Mouse (Mus musculus) forebrain, embryonic 15.5 days (tissue): ENCODE measurements around the gene Eif3i. TPM values are rescaled to one million over a fixed set of nuclear protein-coding genes. Genes with fewer than 3 reads are reported as not detected.
A peak's percentile ranks its signal among the peaks of the same experiment; 100 is the strongest.

ENCODE experiments used
- ATAC-seq: fragments of 200-750 bp; cut with Nextera tagmentation; replicated peaks from 2 replicates; pipeline ENCODE4 v1.8.0; 2017; ENCODE audit warnings: mild to moderate bottlenecking, moderate TSS enrichment, moderate library complexity
- H3K27ac ChIP-seq: fragments of 300-500 bp; sonication (generic); replicated peaks from 2 replicates; pipeline ENCODE4 v1.5.1; 2015; ENCODE audit warnings: mild to moderate bottlenecking, inconsistent platforms
- H3K27me3 ChIP-seq: fragments of 300-500 bp; sonication (generic); 2 replicates; pipeline ENCODE4 v1.6.1; 2015; ENCODE audit warnings: inconsistent platforms
- H3K36me3 ChIP-seq: fragments of 300-500 bp; sonication (generic); 2 replicates; pipeline ENCODE4 v1.6.1; 2015; ENCODE audit warnings: mild to moderate bottlenecking, inconsistent platforms
- H3K4me1 ChIP-seq: fragments of 300-500 bp; sonication (generic); 2 replicates; pipeline ENCODE4 v1.6.1; 2015; ENCODE audit warnings: inconsistent platforms
- H3K4me2 ChIP-seq: fragments of 300-500 bp; sonication (generic); replicated peaks from 2 replicates; pipeline ENCODE4 v1.6.1; 2015; ENCODE audit warnings: mild to moderate bottlenecking, inconsistent platforms
- H3K4me3 ChIP-seq: fragments of 300-500 bp; sonication (generic); 2 replicates; pipeline ENCODE4 v1.5.1; 2015; ENCODE audit warnings: mild to moderate bottlenecking, inconsistent platforms
- H3K9ac ChIP-seq: fragments of 300-500 bp; sonication (generic); replicated peaks from 2 replicates; pipeline ENCODE4 v1.6.1; 2015; ENCODE audit warnings: mild to moderate bottlenecking, inconsistent platforms
- H3K9me3 ChIP-seq: fragments of 300-500 bp; sonication (generic); 2 replicates; pipeline ENCODE4 v1.6.1; 2016; ENCODE audit warnings: inconsistent platforms
- WGBS: fragments of 180-500 bp; shearing (Covaris S2); methylation state at CpG from one replicate; pipeline ENCODE4 v1.1.7; 2015; ENCODE audit warnings: mixed read lengths; 5-methylcytosine and 5-hydroxymethylcytosine counted together
- polyA plus RNA-seq: library from polyadenylated mRNA; unstranded; fragments of >200 nt; fragmentation: Nextera tagmentation; extraction: Ambion mirVana; gene quantifications from 2 replicates; pipeline ENCODE4 v1.2.1, GENCODE M21; 2015

The Eif3i gene
- 223 and 225 TPM in 2 replicates for polyA plus RNA-seq

- Histone ChIP-seq H3K9ac (peak within 1 kb of the TSS; percentile 84), H3K4me1 (peaks cover 34% of the 10 kb centered on the region), H3K9me3 (no peaks in the 10 kb centered on the region), H3K27ac (peak within 1 kb of the TSS; percentile 70), H3K4me3 (peak within 1 kb of the TSS; percentile 83), H3K4me2 (peak within 1 kb of the TSS; percentile 76), H3K36me3 (peaks cover 30% of the 10 kb centered on the region), H3K27me3 (no peaks in the 10 kb centered on the region)
- peak; percentile 95 for ATAC-seq
- under 1% methylated on average over 74 of the region's 74 CpGs for WGBS
Measured at GRCm38 (mm10) chr4:129600233-129601158, at the start of gene Eif3i, which contains the start of gene Tmem234. Gene Eif3i, minus strand, starts transcription at chr4:129600648. Gene Tmem234, plus strand, starts transcription at chr4:129600668.

GRCm38 (mm10) chr4:129648656-129649055 lies 48.2 kb upstream of the Eif3i start:
- Histone ChIP-seq H3K4me3 (no peak overlapping the region), H3K36me3 (peaks cover 79% of the 10 kb centered on the region), H3K27me3 (no peaks in the 10 kb centered on the region), H3K9ac (no peak overlapping the region), H3K27ac (no peak overlapping the region), H3K9me3 (no peaks in the 10 kb centered on the region), H3K4me2 (no peak overlapping the region), H3K4me1 (no peaks in the 10 kb centered on the region)
- ATAC-seq = no peak
- WGBS = 95% methylated on average over 1 of the region's 1 CpGs

- Histone ChIP-seq H3K9me3 (no peaks in the 10 kb centered on the region), H3K4me3 (no peak overlapping the region), H3K9ac (no peak overlapping the region), H3K27me3 (no peaks in the 10 kb centered on the region), H3K4me2 (no peak overlapping the region), H3K4me1 (peaks cover 9% of the 10 kb centered on the region), H3K36me3 (peaks cover 49% of the 10 kb centered on the region), H3K27ac (no peak overlapping the region)
- no peak for ATAC-seq
- 92% methylated on average over 6 of the region's 6 CpGs for WGBS
Measured at GRCm38 (mm10) chr4:129645204-129645603, 44.8 kb upstream of the Eif3i start.

- Histone ChIP-seq H3K4me2 (peak overlapping the region; percentile 90), H3K9me3 (no peaks in the 10 kb centered on the region), H3K27ac (peak overlapping the region; percentile 8), H3K4me3 (peak overlapping the region; percentile 66), H3K36me3 (peaks cover 39% of the 10 kb centered on the region), H3K4me1 (peaks cover 38% of the 10 kb centered on the region), H3K9ac (no peak overlapping the region), H3K27me3 (no peaks in the 10 kb centered on the region)
- no peak for ATAC-seq
- 38% methylated on average over 5 of the region's 5 CpGs for WGBS
Measured at GRCm38 (mm10) chr4:129641756-129642155, 41.3 kb upstream of the Eif3i start.

DNA sequence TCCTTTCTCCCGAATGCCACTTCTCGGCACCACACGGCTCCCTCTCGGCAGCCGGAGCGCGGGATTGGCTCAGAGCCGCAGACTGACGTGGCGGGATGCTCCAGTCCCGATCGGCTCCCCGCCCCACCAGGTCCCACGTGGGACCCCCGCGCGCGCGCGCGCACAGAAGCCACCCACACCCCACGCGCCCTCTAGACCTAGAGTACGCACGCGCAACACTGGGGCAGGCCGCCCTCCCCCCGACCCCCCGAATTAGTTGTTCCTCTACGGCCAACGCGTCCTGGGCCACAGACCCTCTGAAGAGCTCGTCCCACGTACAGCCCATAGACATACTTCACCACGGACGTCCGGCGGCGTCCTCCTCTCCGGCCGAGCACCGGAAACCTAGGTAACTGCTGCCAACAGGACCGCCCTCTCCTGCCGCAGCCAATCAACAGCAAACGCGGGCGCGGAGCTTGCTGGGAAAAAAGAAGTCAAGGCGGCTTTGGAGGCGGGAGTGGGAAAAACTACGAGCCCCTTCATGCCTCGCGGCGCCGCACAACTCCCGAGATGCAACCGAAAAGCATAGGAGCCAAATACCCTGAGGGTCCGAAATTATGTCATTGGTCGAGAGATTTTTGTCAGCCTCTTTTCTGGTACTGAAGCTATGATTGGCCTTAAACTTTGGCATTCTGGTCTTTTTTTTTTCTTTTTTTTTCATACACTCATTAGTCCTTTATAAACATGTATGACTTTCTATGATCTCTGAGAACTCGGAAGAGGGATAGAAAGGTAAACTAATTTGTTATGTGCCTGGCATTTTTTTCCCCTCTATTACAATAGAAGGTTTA lies 40.4 kb upstream of the Eif3i start, which contains the start of gene Txlna:
Gene Txlna, minus strand, starts transcription at position 428 of the 830 bp plus-strand sequence.
- H3K9me3 ChIP-seq = no peaks in the 10 kb centered on the region
- WGBS = under 1% methylated on average over 60 of the region's 60 CpGs
- peak within 1 kb of the TSS; percentile 95 for H3K27ac ChIP-seq
- peaks cover 38% of the 10 kb centered on the region for H3K4me1 ChIP-seq
- H3K4me3 ChIP-seq = peak within 1 kb of the TSS; percentile 66
- H3K9ac ChIP-seq = peak within 1 kb of the TSS; percentile 74
- peak; percentile 95 for ATAC-seq
- peak within 1 kb of the TSS; percentile 90 for H3K4me2 ChIP-seq
- H3K27me3 ChIP-seq = no peaks in the 10 kb centered on the region
- H3K36me3 ChIP-seq = peaks cover 38% of the 10 kb centered on the region

- Histone ChIP-seq H3K4me3 (peak overlapping the region; percentile 66), H3K4me1 (peaks cover 38% of the 10 kb centered on the region), H3K36me3 (peaks cover 36% of the 10 kb centered on the region), H3K9me3 (no peaks in the 10 kb centered on the region), H3K27me3 (no peaks in the 10 kb centered on the region), H3K4me2 (peak overlapping the region; percentile 90), H3K27ac (peak overlapping the region; percentile 95), H3K9ac (peak overlapping the region; percentile 74)
- ATAC-seq = 0 out of 2 replicates have a peak, but pooled peaks have one; percentile 10
- WGBS = 2% methylated on average over 17 of the region's 17 CpGs
Measured at GRCm38 (mm10) chr4:129640101-129640637, 39.7 kb upstream of the Eif3i start.

DNA sequence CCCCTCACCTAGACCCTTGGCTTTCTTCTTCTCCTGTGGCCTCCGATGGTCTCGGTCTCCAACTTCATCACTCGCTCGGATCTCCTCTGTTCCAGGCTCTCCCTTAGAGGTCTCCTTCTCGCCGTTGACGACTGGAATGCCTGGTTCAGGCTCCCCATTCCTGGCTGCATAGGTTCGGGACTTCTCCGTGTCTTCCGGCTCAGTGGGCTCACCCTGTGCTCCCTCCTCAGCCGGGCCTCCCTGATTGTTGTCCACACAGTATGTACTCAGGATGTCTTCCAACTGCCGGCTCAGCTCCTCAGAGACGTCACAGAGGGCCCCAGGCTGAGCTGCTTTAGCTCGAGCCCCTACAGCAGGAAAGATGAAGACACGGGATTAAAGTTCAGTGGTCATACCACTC lies 38.8 kb upstream of the Eif3i start:
- H3K27ac ChIP-seq = no peak overlapping the region
- peak overlapping the region; percentile 74 for H3K9ac ChIP-seq
- no peaks in the 10 kb centered on the region for H3K27me3 ChIP-seq
- H3K9me3 ChIP-seq = no peaks in the 10 kb centered on the region
- no peak for ATAC-seq
- WGBS = 83% methylated on average over 15 of the region's 15 CpGs
- peaks cover 38% of the 10 kb centered on the region for H3K4me1 ChIP-seq
- peak overlapping the region; percentile 90 for H3K4me2 ChIP-seq
- H3K36me3 ChIP-seq = peaks cover 42% of the 10 kb centered on the region
- peak overlapping the region; percentile 66 for H3K4me3 ChIP-seq

DNA sequence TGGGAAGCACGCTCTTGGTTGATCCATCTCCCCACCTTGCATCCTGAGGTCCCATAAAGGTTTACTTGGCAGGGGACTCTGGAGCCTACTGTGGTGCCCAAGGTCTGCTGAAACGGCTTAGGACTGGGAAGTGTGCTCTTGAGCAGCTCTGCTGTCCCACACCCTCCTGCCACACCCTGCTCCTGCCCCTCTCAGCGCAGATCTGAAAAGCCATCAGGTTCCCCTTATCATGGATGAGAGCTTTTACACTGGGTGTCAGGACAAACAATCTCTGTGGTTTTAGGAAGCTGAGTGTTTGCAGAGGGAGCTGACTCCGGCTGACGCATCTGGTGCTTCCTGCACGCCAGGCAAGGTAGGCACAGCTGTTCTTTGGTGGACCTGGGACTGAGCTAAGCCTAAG lies 33.4 kb upstream of the Eif3i start:
- peaks cover 90% of the 10 kb centered on the region for H3K36me3 ChIP-seq
- peaks cover 24% of the 10 kb centered on the region for H3K4me1 ChIP-seq
- no peak overlapping the region for H3K4me3 ChIP-seq
- no peaks in the 10 kb centered on the region for H3K9me3 ChIP-seq
- H3K9ac ChIP-seq = no peak overlapping the region
- H3K4me2 ChIP-seq = no peak overlapping the region
- 98% methylated on average over 6 of the region's 6 CpGs for WGBS
- ATAC-seq = no peak
- H3K27me3 ChIP-seq = no peaks in the 10 kb centered on the region
- H3K27ac ChIP-seq = no peak overlapping the region

GRCm38 (mm10) chr4:129631867-129632266 lies 31.4 kb upstream of the Eif3i start:
- Histone ChIP-seq H3K9me3 (no peaks in the 10 kb centered on the region), H3K4me3 (no peak overlapping the region), H3K9ac (no peak overlapping the region), H3K27ac (no peak overlapping the region), H3K4me1 (peaks cover 8% of the 10 kb centered on the region), H3K4me2 (no peak overlapping the region), H3K27me3 (no peaks in the 10 kb centered on the region), H3K36me3 (peaks cover 94% of the 10 kb centered on the region)
- 89% methylated on average over 12 of the region's 12 CpGs for WGBS
- ATAC-seq = no peak

DNA sequence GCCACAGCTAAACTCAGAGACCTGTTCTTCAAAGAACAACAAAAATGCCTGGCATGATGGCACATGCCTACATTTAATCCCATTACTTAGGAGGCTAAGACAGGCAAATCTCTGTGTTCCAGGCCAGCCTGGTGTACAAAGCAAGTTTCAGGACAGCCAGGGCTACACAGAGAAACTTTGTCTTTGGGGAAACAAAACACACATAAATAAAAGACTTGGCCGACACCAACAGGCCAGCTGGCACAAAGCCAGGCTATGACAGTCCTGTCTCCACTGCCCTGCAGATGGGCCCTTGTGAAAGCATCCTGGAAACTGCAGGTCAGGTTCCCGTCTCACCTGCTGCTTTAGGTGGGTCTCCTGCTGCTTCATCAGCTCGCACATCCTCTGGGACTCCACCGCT lies 30.5 kb upstream of the Eif3i start:
- Histone ChIP-seq H3K4me3 (no peak overlapping the region), H3K36me3 (peaks cover 94% of the 10 kb centered on the region), H3K9ac (no peak overlapping the region), H3K4me2 (no peak overlapping the region), H3K27me3 (no peaks in the 10 kb centered on the region), H3K27ac (no peak overlapping the region), H3K4me1 (peaks cover 7% of the 10 kb centered on the region), H3K9me3 (no peaks in the 10 kb centered on the region)
- 66% methylated on average over 4 of the region's 4 CpGs for WGBS
- no peak for ATAC-seq

GRCm38 (mm10) chr4:129626035-129626434 lies 25.6 kb upstream of the Eif3i start:
- WGBS = 78% methylated on average over 6 of the region's 6 CpGs
- Histone ChIP-seq H3K4me1 (peaks cover 35% of the 10 kb centered on the region), H3K9ac (no peak overlapping the region), H3K27me3 (no peaks in the 10 kb centered on the region), H3K4me3 (no peak overlapping the region), H3K4me2 (no peak overlapping the region), H3K36me3 (peaks cover 49% of the 10 kb centered on the region), H3K27ac (no peak overlapping the region), H3K9me3 (no peaks in the 10 kb centered on the region)
- ATAC-seq = no peak
